Mouse (Mus musculus): ENCODE data around the gene Crybg3.
A peak's percentile ranks its signal among the peaks of the same experiment; 100 is the strongest.

The Crybg3 gene

GRCm38 (mm10) chr16:59579237-59579636, 21.5 kb downstream of the Crybg3 start:
- no peak for DNase-seq (ENCODE audit: low spot score)

DNA sequence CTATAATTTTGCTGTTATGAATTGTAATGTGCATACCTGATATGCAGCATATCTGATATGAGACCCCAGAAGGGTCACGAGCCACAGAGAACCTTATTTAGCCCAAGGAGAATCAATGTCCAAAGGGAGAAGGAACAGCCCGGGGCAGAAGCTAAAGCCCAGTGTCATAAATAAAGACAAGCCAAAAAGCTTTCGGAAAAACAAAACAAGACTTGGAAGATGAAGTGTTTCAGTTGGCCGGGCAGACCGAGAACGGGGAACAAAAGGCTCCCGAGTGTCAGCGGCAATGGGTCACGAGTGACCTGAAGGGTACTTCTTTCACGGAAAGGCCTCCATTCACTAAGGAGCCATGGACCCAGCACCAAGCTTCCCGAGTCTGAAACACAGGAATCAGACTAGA, 26.8 kb downstream of the Crybg3 start:
- DNase-seq (ENCODE audit: low spot score), result no peak

DNA sequence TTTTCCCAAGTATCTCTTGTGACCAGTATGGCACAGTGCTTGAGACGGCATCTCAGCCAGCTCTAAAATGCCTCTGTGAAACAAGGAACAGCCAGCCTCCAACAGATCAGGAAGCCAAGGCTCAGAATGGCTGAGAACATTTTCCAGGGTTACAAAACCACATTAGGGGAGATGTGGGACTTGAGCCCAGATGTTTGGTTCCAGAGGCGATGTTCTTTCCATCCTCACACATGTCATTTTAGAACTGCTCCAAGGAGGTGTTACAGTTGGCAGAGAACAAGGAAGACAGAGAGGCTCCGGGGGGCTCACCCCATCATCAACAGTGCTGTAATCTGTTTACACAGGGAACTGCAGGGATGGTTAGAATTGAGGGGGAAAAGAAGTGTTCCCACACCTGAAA, 28.1 kb downstream of the Crybg3 start:
- DNase-seq (ENCODE audit: low spot score), result no peak

DNA sequence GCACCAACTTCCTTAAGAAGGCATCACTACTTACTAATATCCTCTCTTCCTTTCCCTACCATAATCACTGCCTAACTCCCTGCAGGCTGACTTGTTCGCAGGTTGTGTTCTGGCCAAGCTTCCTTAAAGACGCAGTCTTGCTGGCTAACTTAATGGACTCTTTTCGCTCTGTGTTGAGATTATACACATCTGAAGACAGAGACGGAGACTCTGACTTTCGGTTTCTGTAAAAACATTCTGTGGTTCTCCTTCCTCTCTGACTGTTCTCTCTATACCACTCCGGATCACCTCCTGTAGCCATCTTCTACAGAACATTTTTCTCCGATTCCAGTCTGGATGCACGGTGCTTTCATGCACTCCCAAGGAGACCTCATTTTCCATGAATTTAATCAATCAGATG, 30.0 kb downstream of the Crybg3 start:
- DNase-seq (ENCODE audit: low spot score), result no peak

GRCm38 (mm10) chr16:59569837-59570236, 30.9 kb downstream of the Crybg3 start:
- no peak for DNase-seq (ENCODE audit: low spot score)

DNA sequence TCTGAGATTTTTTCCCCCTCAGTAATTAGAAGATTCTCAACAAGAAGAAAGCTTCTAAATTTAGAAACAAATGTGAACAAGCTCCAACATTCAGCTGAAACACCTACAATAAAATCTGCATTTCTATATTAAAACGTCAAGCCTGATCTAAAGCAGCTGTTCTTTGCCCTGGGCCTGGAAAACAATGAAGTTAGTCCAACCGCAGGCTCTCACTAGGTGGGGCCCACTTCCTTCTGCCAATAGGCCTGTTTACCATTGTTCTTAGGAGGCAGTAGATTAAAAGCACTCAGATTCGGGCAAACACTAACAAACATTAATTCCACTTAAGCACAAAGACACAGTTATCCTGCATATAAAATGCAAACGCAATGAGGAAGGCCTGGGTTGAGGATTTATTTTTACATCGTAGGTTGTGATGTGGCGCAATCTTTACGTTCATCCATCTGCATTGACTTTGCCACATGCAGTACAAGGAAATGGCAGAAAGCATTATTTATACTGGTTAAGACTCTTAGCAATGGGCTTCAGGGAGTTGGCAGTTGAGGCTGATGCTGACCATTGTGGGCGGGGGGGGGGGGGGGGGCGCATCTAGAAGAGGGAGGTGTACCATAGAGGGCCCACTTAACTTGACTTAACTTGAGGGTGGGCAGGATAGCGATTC, 32.9 kb downstream of the Crybg3 start:
- DNase-seq (ENCODE audit: low spot score), result no peak

DNA sequence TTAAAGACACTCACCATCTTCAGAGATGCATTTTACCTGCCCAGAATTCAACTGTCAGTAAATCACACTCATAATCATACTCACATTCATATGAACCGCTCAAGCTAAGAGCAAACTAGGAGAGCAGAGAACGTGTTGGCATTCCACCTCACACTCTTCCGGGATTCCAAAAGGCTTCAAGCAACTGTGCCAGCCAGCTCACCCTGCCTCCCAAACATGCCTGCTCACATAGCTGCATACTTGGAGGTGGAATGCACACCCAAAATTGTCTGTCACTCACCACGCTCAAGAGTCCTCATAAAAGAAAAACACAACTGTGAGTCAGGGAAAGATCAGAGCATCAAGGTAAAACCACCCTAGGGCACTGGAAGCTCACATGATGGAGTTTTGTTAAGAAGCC, 34.3 kb downstream of the Crybg3 start:
- DNase-seq (ENCODE audit: low spot score), result no peak

DNA sequence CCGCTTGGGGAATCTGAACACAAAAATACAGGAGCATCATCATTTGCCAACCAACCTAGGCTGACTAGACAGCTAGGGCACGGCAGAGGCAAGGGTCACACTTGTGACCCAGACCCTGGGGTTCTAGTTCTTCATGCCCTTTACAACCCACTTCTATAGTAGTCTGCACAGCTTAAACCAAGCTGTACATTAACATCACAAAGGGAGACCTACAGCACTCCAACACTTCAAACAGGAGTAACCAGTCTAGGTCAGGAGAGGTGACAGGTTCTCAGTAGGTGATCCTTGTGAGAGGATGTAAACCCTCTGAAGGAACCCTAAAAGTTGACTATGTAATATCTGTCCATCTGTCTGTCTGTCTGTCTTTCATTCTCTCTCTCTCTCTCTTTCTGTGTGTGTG, 35.1 kb downstream of the Crybg3 start:
- no peak for DNase-seq (ENCODE audit: low spot score)

- no peak for DNase-seq (ENCODE audit: low spot score)
Observed at GRCm38 (mm10) chr16:59564025-59564424, 36.8 kb downstream of the Crybg3 start.

DNA sequence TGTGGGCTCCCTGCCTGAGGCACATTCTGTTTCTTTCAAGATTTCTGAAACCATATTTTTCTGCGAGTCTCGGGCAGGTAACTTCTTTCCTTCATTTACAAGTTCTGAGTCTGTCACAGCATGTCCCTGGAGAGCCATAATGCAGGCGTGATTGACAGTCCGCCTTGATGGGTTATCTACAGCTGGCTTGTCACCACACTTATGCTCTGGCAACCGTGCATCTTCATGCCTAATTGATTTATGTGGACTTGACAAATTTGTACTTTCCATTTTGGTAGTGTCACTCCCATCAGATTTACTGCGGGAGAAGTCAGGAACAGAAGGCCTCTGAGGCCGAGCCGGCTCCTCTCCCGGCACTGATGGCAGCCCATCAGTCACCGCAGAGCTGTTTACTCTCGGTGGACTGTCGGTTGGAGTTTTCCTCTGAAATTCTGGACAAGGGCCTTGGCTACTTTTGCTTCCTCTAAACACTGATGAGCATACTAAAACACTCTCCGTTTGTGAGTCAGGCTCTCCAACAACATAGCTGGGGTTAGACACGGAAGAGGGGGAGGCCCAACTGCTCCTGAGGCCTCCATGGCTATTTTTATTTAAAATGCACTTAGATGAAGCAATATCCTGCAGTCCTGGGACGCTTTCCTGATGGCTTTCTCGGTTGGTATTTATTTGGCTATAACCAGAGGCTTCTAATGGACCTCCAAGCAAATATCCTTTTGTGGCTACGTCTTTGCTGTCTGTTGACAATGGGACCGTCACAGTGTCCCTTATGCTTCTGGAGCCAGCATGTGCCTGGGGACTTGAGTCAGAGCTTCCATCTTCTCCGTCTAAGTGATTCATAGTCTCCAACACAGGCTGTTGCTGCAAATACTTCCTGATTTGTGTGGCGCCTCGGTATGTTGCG, 41.2 kb downstream of the Crybg3 start:
- no peak for DNase-seq (ENCODE audit: low spot score)

DNA sequence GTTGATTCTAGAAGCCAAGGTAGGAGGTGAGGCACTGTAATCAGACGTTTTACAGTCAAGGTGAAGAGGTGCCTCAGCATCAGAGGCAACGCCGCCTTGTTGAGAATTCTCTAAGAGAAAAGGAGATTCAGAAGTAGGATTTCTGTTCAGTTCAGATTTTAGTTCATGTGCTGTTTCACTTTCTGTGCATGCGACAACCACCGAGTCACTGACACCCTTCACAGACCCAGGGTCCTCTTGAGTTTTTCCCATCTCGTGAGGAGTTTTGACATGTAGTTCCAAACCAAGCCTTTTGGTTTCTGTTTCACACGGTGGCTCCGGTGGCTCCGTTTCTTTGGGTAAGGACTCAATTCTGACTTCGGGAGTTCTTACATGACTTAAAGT, 41.9 kb downstream of the Crybg3 start:
- no peak for DNase-seq (ENCODE audit: low spot score)

GRCm38 (mm10) chr16:59553490-59554161, 47.2 kb downstream of the Crybg3 start:
- no peak for DNase-seq (ENCODE audit: low spot score)

DNA sequence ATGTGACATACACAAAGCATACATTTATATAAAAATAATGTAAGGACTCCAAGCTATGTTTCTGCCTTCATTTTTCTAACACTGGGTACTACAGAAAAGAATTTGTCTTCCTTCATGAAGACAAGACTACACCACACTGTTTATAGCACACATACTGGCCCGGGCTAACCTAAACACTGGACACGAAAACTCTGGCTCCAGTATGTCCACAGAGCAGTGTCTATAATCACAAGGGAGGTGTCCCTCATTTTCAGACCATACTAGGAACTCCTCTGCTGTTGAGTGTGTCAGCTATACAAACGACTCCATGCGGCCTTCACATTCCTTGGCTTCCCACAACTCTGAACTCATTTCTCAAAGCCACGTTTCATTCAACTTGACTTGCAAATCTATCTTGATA, 49.3 kb downstream of the Crybg3 start:
- DNase-seq (ENCODE audit: low spot score), result no peak

GRCm38 (mm10) chr16:59549631-59550030, 51.1 kb downstream of the Crybg3 start:
- no peak for DNase-seq (ENCODE audit: low spot score)

- DNase-seq (ENCODE audit: low spot score), result no peak
Observed at GRCm38 (mm10) chr16:59548582-59548947, 52.2 kb downstream of the Crybg3 start.

DNA sequence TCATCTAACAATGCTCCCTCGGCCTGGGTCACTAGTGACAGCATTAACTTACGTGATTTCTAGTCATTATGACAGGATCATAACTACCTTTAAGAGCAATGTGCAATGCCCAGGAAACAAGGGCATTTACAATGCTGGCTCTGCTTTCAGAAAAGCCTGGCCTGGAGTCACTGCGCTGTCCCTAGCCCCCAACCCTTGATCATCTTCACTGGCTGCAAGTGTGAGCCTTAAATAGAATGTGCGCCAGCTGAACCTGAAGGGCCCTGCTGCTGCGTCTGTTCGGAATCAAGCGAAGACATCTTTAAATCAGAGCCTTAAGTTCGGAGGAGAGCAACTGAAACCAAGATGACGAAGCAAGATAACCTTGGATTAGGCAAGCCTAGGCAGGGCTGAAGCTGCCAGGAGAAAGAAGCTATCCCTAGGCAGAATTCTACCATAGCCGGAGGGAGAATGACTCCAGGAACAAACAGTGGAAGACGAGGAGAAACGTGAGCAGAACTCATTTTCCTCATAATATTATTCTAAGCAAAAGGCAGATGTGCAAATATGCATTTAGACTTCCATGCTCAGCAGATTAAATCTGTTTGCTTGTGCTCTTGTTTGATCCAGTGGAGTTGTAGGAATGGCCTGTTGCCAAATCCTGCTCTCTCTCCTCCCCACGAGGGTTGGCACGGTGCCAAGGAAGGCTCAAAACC, 52.7 kb downstream of the Crybg3 start:
- DNase-seq (ENCODE audit: low spot score), result peak; percentile 54

DNA sequence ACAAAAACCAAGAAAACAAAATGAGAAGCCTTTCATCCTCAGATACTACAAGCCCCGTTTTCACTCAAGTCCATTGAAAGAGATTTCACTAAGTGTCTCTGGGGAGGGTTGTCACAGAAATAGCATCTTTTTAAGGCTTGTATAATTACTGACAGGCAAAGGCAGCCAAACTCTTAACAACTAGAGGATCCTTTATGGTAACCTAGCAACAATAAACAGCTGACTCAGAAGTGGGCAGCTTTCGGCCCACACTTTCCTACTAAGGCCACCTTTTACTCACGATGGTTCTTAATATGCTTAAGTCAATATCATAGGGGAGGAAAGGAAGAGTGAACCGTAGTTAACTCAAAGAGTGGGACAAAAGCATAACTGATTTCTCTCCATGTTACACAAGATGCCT, 53.3 kb downstream of the Crybg3 start:
- DNase-seq (ENCODE audit: low spot score), result no peak

DNA sequence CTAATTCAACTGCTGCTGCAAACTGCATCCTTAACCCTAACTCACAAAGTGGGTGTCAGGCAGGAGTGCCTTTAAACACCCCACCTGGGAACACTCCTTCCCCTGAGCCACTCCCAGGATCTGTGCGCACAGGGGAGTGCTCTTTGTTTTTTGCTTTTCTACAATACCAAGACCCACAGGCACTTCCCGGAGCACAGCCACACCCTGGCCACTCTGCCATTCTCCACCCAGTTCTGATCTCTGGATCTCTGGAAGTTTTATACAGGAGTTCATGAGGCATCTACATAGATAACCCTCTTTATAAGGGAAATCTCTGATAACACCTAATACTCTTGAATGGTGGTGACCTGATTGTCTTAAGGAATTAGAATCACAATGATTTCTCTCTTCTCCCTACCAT, 55.4 kb downstream of the Crybg3 start:
- DNase-seq (ENCODE audit: low spot score), result no peak

DNA sequence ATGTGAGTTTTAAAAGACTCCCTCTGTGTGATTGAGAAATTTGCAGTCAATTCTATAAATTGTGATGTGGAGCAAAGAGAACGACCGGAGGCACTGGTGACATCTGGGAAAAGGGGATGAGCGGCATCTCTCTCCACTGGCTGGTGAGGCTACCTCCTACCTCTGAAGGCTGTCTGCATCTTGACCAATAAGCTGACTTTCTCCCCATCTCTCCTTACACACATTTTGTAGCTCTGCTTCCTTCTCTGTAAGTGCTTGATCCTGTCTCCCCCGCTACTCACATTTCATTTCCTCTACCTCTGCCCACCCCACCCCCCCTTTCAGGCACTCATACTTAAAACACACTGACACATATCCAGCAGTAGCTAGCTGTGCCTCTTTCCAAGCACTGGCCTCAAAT, 59.4 kb downstream of the Crybg3 start:
- DNase-seq (ENCODE audit: low spot score), result no peak

GRCm38 (mm10) chr16:59540944-59541343, 59.8 kb downstream of the Crybg3 start:
- no peak for DNase-seq (ENCODE audit: low spot score)

GRCm38 (mm10) chr16:59535673-59536072, 65.1 kb downstream of the Crybg3 start:
- DNase-seq (ENCODE audit: low spot score), result no peak

- no peak for DNase-seq (ENCODE audit: low spot score)
Observed at GRCm38 (mm10) chr16:59534349-59534748, 66.4 kb downstream of the Crybg3 start.

DNA sequence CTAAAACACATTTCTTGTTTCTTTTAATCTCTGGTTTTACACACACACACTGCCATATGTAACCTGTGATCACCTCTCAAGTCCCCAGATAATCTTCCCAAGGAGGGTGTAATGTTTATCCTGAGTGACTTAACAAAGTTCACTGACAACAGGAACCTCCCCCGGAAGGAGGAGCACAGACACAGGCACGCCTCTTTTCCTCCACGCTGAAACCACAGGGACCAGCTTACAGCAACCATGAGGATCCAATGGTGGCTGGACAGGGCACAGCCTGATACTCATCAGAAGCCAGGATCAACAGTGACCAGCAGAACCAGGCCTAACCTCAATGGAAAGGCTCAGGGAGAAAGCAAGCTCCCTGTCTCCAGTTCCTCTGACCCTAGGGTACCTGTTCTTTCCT, 68.2 kb downstream of the Crybg3 start:
- DNase-seq (ENCODE audit: low spot score), result no peak

Data from ovary, postnatal 36 days (tissue).